Mouse (Mus musculus): ENCODE data around the gene Phldb1. TPM values are rescaled to one million over a fixed set of nuclear protein-coding genes. Genes with fewer than 3 reads are reported as not detected.

The Phldb1 gene
- polyA plus RNA-seq, 1 experiment from 2014 or later, result 26.4 TPM

GRCm38 (mm10) chr9:44732130-44732549 lies 2.9 kb downstream of the Phldb1 start:
- Histone ChIP-seq H3K9ac (ENCODE audit: low read length) (no peak overlapping the region), H3K4me2 (ENCODE audit: low read depth, low read length) (peak overlapping the region; percentile 18; the same call in 1 of the 2 replicates), H3K4me1 (replicated peaks; ENCODE audit: control insufficient read depth, insufficient read depth, low read length) (peaks cover 26% of the 10 kb centered on the region), H3K27ac (ENCODE audit: low read length) (peak overlapping the region; percentile 34; the same call in 1 of the 2 replicates), H3K9me3 (ENCODE audit: control insufficient read depth, low read length) (no peaks in the 10 kb centered on the region), H3K36me3 (ENCODE audit: control insufficient read depth, insufficient read depth, low read length) (no peaks in the 10 kb centered on the region), H3K4me3 (ENCODE audit: low read length) (no peak overlapping the region), H3K27me3 (ENCODE audit: control insufficient read depth, insufficient read depth, low read depth, low read length) (no peaks in the 10 kb centered on the region)
- ATAC-seq (ENCODE audit: low read depth), result no peak
- WGBS, result 46% methylated on average over 5 of the region's 5 CpGs

DNA sequence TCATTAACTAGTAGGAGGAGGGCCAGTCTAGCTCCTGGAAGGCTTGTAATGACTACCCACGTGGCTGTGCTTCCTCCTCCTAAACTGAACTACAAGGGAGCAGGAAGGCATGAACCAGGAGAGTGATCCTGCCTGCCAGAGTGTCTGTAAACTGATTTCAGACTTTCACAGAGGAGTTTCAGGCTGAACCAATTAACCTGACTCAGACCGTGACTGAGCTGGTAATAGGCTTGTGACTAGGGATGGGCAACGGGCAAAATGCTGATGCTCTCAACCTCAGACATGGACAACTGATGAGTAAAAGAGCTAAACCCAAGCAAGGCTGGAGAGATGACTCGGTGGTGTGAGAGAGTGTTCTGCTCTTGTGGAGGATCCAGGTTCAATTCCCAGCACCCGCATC lies 7.6 kb downstream of the Phldb1 start:
- H3K9ac ChIP-seq (ENCODE audit: low read length), result no peak overlapping the region
- no peak overlapping the region for H3K27ac ChIP-seq (ENCODE audit: low read length)
- no peaks in the 10 kb centered on the region for H3K36me3 ChIP-seq (ENCODE audit: control insufficient read depth, insufficient read depth, low read length)
- peaks cover 40% of the 10 kb centered on the region for H3K4me1 ChIP-seq (replicated peaks; ENCODE audit: control insufficient read depth, insufficient read depth, low read length)
- WGBS, result 64% methylated on average over 5 of the region's 5 CpGs
- no peaks in the 10 kb centered on the region for H3K9me3 ChIP-seq (ENCODE audit: control insufficient read depth, low read length)
- no peak for ATAC-seq (ENCODE audit: low read depth)
- no peaks in the 10 kb centered on the region for H3K27me3 ChIP-seq (ENCODE audit: control insufficient read depth, insufficient read depth, low read depth, low read length)
- no peak overlapping the region for H3K4me2 ChIP-seq (ENCODE audit: low read depth, low read length)
- no peak overlapping the region for H3K4me3 ChIP-seq (ENCODE audit: low read length)

DNA sequence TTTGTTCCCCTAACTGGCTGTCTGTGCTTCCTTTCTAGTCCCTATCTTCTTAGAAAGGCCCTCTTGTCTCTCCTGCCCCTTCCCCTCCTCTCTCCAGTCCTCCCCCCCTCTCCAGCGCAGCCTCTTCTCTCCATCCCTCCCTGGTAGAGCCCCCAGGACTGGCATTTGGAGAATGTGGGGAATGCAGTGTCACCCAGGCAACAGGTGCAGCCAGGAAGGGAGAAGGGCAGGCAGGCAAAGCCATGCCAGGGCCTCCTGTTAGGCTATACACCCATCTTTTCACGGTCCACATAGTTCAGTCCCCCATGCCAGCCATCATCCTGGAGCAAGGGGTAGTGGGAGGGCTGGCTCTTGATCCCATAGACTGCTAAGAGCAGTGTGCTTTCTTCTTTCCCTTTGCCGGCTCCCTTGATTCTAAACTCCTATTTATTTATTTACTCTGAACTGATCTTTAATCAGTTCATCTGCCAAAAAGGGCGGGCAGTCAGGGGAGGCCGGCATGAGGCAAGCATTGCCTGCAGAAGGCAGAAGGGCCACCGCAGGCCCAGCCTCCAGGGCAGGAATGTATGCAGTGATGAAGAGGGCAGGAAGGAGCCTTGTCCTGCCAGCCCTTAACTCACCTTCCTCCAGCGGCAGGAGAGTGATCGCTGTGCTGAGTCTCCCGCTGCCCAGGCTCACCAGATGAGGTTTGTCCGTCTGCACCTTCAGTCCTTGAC lies 8.4 kb downstream of the Phldb1 start:
- Histone ChIP-seq H3K36me3 (ENCODE audit: control insufficient read depth, insufficient read depth, low read length) (no peaks in the 10 kb centered on the region), H3K9ac (ENCODE audit: low read length) (no peak overlapping the region), H3K4me2 (ENCODE audit: low read depth, low read length) (no peak overlapping the region), H3K9me3 (ENCODE audit: control insufficient read depth, low read length) (no peaks in the 10 kb centered on the region), H3K4me3 (ENCODE audit: low read length) (no peak overlapping the region), H3K27ac (ENCODE audit: low read length) (peak overlapping the region; percentile 10; the same call in 1 of the 2 replicates), H3K4me1 (replicated peaks; ENCODE audit: control insufficient read depth, insufficient read depth, low read length) (peaks cover 40% of the 10 kb centered on the region), H3K27me3 (ENCODE audit: control insufficient read depth, insufficient read depth, low read depth, low read length) (no peaks in the 10 kb centered on the region)
- ATAC-seq (ENCODE audit: low read depth), result 0 out of 2 replicates have a peak, but pooled peaks have one; percentile 29
- WGBS, result 25% methylated on average over 10 of the region's 10 CpGs

- 33% methylated on average over 2 of the region's 2 CpGs for WGBS
- H3K9me3 ChIP-seq (ENCODE audit: control insufficient read depth, low read length), result no peaks in the 10 kb centered on the region
- no peak overlapping the region for H3K4me3 ChIP-seq (ENCODE audit: low read length)
- no peak overlapping the region for H3K4me2 ChIP-seq (ENCODE audit: low read depth, low read length)
- H3K27me3 ChIP-seq (ENCODE audit: control insufficient read depth, insufficient read depth, low read depth, low read length), result no peaks in the 10 kb centered on the region
- H3K4me1 ChIP-seq (replicated peaks; ENCODE audit: control insufficient read depth, insufficient read depth, low read length), result peaks cover 54% of the 10 kb centered on the region
- H3K27ac ChIP-seq (ENCODE audit: low read length), result peak overlapping the region; percentile 57
- H3K9ac ChIP-seq (ENCODE audit: low read length), result no peak overlapping the region; the same call in 1 of the 2 replicates
- no peak for ATAC-seq (ENCODE audit: low read depth)
- no peaks in the 10 kb centered on the region for H3K36me3 ChIP-seq (ENCODE audit: control insufficient read depth, insufficient read depth, low read length)
These were observed 10.3 kb downstream of the Phldb1 start for GRCm38 (mm10) chr9:44724665-44725064.

DNA sequence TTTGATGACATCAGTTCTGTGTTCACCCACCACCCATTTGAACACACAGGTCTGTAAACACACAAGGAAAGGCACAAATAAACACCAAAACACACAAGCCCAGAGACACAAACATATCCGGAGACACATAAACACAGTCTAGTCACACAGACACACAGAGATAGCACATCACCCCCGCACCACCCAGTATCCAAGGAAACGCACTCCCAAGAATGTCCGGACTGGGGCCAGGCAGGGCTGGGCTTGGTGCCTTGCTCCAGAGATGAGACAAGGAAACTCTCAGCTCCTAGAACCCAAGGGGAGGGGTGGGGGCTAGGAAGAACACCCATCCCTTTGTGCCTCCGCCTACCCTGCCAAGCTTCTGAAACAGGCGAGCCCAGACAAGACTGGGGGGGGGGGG lies 10.8 kb downstream of the Phldb1 start:
- Histone ChIP-seq H3K9ac (ENCODE audit: low read length) (no peak overlapping the region; the same call in 1 of the 2 replicates), H3K27ac (ENCODE audit: low read length) (peak overlapping the region; percentile 81), H3K4me3 (ENCODE audit: low read length) (no peak overlapping the region), H3K27me3 (ENCODE audit: control insufficient read depth, insufficient read depth, low read depth, low read length) (no peaks in the 10 kb centered on the region), H3K9me3 (ENCODE audit: control insufficient read depth, low read length) (no peaks in the 10 kb centered on the region), H3K4me1 (replicated peaks; ENCODE audit: control insufficient read depth, insufficient read depth, low read length) (peaks cover 54% of the 10 kb centered on the region), H3K36me3 (ENCODE audit: control insufficient read depth, insufficient read depth, low read length) (no peaks in the 10 kb centered on the region), H3K4me2 (ENCODE audit: low read depth, low read length) (no peak overlapping the region)
- WGBS, result 27% methylated on average over 6 of the region's 6 CpGs
- ATAC-seq (ENCODE audit: low read depth), result peak; percentile 54; the same call in 1 of the 2 replicates

DNA sequence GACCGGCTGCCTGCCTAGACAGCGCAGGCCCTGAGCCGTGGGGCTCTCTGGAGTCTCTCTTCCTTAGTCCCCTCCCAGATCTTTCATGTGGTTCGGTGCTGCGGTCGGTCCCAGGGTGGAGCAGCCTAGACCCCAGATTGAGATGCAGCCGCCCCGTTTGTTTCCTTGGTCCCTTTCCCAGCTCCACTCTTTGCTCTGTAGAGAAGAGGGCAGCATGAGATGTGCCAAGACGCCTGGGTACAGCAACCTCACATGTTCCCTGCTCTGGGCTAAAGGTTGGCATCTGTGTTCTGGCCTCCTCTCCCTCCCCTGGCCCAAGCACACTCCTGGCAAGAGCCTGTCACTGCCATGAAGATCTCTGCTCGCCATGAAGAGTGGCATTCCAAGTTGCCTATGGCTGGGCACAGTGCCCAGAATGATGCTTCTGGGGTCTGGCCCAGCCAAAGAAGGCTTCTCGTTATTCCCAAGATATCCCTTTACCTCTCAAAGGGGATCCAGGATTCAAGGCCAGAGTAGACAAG lies 11.4 kb downstream of the Phldb1 start:
- Histone ChIP-seq H3K9me3 (ENCODE audit: control insufficient read depth, low read length) (no peaks in the 10 kb centered on the region), H3K27ac (ENCODE audit: low read length) (peak overlapping the region; percentile 81), H3K4me1 (replicated peaks; ENCODE audit: control insufficient read depth, insufficient read depth, low read length) (peaks cover 54% of the 10 kb centered on the region), H3K9ac (ENCODE audit: low read length) (no peak overlapping the region), H3K4me3 (ENCODE audit: low read length) (no peak overlapping the region), H3K27me3 (ENCODE audit: control insufficient read depth, insufficient read depth, low read depth, low read length) (no peaks in the 10 kb centered on the region), H3K4me2 (ENCODE audit: low read depth, low read length) (no peak overlapping the region), H3K36me3 (ENCODE audit: control insufficient read depth, insufficient read depth, low read length) (no peaks in the 10 kb centered on the region)
- ATAC-seq (ENCODE audit: low read depth), result no peak
- WGBS, result 39% methylated on average over 11 of the region's 11 CpGs

DNA sequence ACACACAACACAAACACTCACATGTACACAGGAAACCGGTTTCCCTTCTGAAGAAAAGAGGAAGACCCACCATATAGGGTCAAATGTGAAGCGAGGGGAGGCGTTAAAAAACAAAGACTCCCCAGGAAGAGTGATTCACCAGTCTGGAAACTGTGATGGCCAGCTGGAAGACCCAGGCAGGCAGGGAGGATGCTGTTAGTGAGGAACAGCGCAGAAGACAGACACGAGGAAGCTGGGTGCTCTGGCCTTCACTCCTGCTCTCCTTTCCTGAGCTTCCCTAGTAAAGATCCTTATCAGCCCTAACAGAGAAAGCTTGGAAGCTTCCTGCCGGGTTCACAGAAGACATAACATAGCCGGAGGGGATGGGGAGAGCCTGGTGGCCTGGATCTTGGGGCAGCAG lies 12.0 kb downstream of the Phldb1 start:
- Histone ChIP-seq H3K9ac (ENCODE audit: low read length) (0 out of 2 replicates have a peak overlapping the region, but pooled peaks have one; percentile 7), H3K36me3 (ENCODE audit: control insufficient read depth, insufficient read depth, low read length) (no peaks in the 10 kb centered on the region), H3K4me3 (ENCODE audit: low read length) (no peak overlapping the region), H3K4me2 (ENCODE audit: low read depth, low read length) (no peak overlapping the region), H3K9me3 (ENCODE audit: control insufficient read depth, low read length) (no peaks in the 10 kb centered on the region), H3K4me1 (replicated peaks; ENCODE audit: control insufficient read depth, insufficient read depth, low read length) (peaks cover 54% of the 10 kb centered on the region), H3K27ac (ENCODE audit: low read length) (peak overlapping the region; percentile 81), H3K27me3 (ENCODE audit: control insufficient read depth, insufficient read depth, low read depth, low read length) (no peaks in the 10 kb centered on the region)
- no peak for ATAC-seq (ENCODE audit: low read depth)
- 33% methylated on average over 7 of the region's 7 CpGs for WGBS

DNA sequence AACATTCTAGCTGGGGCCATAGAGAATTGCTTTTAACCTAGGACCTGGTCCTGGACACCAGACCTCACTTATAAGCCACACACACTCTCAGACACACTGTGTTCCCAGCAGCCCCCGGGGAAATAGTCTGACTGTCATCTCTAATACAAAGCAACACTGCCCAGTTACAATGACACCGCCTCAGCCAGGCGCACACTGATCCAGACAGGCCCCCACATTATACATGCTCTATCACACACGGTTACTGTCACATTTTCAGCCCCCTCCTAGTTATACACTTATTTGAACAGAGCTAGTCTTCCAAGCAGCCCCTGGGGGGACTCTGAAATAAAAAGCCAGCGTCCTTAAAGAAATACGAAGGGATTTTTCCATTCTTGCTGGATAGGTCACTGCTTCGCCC lies 12.4 kb downstream of the Phldb1 start:
- no peaks in the 10 kb centered on the region for H3K9me3 ChIP-seq (ENCODE audit: control insufficient read depth, low read length)
- no peak overlapping the region for H3K4me3 ChIP-seq (ENCODE audit: low read length)
- WGBS, result 69% methylated on average over 7 of the region's 7 CpGs
- no peaks in the 10 kb centered on the region for H3K27me3 ChIP-seq (ENCODE audit: control insufficient read depth, insufficient read depth, low read depth, low read length)
- H3K4me1 ChIP-seq (replicated peaks; ENCODE audit: control insufficient read depth, insufficient read depth, low read length), result peaks cover 54% of the 10 kb centered on the region
- H3K9ac ChIP-seq (ENCODE audit: low read length), result no peak overlapping the region
- no peak for ATAC-seq (ENCODE audit: low read depth)
- no peaks in the 10 kb centered on the region for H3K36me3 ChIP-seq (ENCODE audit: control insufficient read depth, insufficient read depth, low read length)
- H3K27ac ChIP-seq (ENCODE audit: low read length), result peak overlapping the region; percentile 81
- H3K4me2 ChIP-seq (ENCODE audit: low read depth, low read length), result no peak overlapping the region

GRCm38 (mm10) chr9:44721877-44722186 lies 13.2 kb downstream of the Phldb1 start:
- WGBS, result 84% methylated on average over 3 of the region's 3 CpGs
- Histone ChIP-seq H3K4me2 (ENCODE audit: low read depth, low read length) (peak overlapping the region; percentile 98), H3K27me3 (ENCODE audit: control insufficient read depth, insufficient read depth, low read depth, low read length) (no peaks in the 10 kb centered on the region), H3K36me3 (ENCODE audit: control insufficient read depth, insufficient read depth, low read length) (no peaks in the 10 kb centered on the region), H3K9ac (ENCODE audit: low read length) (no peak overlapping the region; the same call in 1 of the 2 replicates), H3K27ac (ENCODE audit: low read length) (no peak overlapping the region; the same call in 1 of the 2 replicates), H3K4me3 (ENCODE audit: low read length) (no peak overlapping the region), H3K4me1 (replicated peaks; ENCODE audit: control insufficient read depth, insufficient read depth, low read length) (peaks cover 48% of the 10 kb centered on the region), H3K9me3 (ENCODE audit: control insufficient read depth, low read length) (no peaks in the 10 kb centered on the region)
- no peak for ATAC-seq (ENCODE audit: low read depth)

Measured in lung, embryonic 16.5 days (tissue).